Mouse (Mus musculus) fat pad, adult 2 months (tissue): ENCODE measurements around the gene Rpusd3.
A peak's percentile ranks its signal among the peaks of the same experiment; 100 is the strongest.

Experiments
- DNase-seq: peaks from one replicate; pipeline ENCODE4 v3.0.0-alpha.2; 2011; ENCODE audit warnings: low read depth, low spot score; ENCODE audit errors: extremely low read depth

The Rpusd3 gene

GRCm38 (mm10) chr6:113388960-113389359, 30.2 kb downstream of the Rpusd3 start, which contains the start of gene Ttll3:
Gene Ttll3 (plus strand): TSS chr6:113389260.
- no peak for DNase-seq

DNA sequence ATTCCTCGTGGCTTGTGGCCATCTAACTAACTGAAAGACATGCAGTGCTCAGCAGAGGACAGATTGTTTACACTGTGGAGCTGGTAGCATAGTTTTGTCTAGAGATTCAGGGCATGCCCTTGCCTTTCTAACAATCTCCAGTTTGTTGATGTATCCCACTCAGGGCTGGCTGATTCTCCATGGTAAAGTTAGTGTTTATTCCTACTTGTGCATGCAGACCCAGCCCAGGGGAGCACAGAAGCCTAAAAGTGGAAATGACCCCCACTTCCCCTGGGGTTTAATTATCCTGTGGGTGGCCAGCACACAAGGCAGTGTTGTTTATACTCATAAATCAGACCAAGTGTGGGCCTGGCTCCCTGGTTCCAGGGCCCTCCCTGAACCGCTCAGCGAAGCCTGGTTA, 33.1 kb downstream of the Rpusd3 start:
- no peak for DNase-seq

DNA sequence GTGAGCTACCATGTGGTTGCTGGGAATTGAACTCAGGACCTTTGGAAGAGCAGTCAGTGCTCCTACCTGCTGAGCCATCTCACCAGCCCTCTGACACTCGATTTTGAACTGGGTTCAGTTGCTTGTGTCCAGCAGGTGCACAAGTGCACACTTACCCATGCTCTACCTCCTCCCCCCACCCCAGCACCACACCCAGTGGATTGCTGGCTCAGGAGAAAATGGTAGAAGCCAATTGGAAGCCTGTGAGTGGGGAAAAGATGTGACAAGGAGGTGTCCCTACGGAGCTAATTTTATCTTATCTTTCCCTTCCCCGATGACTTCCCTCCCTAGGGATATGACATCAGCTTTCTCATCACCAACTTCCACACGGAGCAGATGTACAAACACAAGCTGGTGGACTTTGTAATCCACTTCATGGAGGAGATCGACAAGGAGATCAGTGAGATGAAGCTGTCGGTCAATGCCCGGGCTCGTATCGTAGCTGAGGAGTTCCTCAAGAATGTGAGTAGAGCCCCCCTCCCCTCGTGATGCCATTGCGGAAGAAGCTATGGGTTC, 33.9 kb downstream of the Rpusd3 start:
- DNase-seq, result no peak

- no peak for DNase-seq
These were observed 34.7 kb downstream of the Rpusd3 start for GRCm38 (mm10) chr6:113384351-113384927.

GRCm38 (mm10) chr6:113380480-113380879, 38.7 kb downstream of the Rpusd3 start:
- DNase-seq, result no peak

GRCm38 (mm10) chr6:113379246-113379645, 39.9 kb downstream of the Rpusd3 start:
- no peak for DNase-seq

DNA sequence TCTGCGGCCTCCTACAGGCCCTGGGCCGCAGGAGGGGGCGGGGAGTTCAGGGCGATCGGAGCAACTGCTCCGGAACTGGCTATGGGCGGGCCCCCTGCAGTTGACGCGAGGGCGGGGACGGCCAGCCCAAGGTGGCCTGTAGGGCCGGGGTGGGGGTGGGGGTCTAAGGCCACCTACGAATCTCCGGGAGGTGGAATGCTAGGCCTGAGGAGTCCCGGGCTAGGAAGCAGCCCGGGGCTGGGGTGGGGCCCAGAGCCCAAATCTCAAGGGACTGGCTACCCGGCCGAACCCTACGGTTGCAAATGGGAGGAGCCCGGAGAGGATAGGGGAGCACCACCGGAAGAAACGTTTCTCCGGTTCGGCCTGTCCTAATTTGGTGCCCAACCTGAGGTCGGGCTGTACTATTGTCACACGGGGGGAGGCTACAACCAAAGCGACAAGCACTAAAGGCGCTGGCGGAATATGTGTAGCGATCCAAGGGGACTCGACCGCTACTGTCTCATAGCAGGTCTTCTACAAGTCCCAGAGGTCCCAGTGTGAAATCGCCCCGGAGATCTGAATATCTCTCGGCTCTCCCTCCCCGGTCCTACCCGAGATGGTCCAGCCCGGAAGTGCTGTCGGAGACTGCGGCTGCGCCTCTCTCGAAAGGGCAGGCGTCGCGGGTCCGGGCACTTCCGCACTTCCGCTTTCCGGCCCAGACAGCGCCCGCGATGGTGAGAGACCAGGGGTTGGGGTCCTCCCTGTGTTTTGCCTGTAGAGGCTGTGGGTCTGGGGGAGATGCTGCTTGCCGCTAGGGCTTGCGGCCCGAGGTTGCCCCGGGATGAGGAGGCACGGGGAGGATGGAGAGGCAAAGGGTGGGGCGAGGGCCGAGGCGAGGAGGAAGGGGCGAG, 41.4 kb downstream of the Rpusd3 start, which contains the start of the genes Tada3 and Arpc4:
Gene Tada3, minus strand, starts transcription at position 388 of the 890 bp plus-strand sequence.
Gene Arpc4, plus strand, starts transcription at position 620 of the 890 bp plus-strand sequence.
- peak; percentile 51 for DNase-seq

DNA sequence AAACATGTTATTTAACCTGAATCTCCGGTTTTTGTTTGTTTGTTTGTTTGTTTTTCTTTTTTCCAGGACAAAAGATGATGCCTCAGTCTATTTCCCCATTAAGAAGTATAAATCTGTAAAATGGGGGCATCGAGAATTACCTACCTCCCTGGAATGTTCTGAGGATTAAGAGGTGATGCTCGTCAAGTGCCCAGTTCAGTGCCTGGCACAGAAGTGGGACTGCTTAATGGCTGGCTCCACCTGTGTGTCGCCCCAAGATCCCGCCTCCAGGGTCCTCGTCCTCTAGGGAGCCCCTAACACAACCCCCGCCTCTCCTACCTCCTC, 42.0 kb downstream of the Rpusd3 start:
- no peak for DNase-seq

- DNase-seq, result no peak
These were observed 45.6 kb downstream of the Rpusd3 start for GRCm38 (mm10) chr6:113373491-113373890.

DNA sequence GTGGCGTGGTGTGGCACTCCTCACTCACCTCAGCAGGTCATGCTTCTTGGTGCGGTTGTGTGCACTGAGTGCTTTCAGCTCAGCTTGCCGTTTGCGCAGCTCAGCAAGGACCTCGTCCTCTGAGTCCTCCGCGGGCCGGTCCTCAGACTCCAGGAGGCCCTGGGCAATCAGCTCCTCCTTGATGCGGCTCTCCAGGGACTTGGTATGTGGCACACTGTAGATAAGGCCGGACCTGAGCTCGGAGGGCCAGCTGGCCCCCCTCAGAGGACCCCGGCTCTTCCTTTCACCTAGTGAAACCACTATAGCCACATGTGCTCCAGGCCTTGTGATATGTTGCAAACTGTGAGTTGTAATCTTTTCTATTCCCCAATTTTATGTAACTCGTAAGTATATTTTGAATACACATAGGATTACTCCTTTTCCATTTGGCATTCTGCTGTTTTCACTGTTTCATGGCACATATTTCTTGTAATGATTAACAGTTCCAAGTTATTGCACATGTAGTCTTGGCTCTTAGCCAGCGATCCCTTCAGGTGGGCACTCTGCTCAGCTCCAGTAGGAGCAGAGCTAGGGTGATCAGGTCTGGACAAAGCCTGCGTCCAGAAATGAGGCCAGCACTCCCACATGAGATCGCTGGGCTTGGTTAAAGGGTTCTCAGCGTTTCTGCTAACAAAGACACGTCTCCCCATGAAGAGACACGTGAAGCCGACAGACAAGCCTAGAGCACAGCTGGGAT, 48.8 kb downstream of the Rpusd3 start:
- DNase-seq, result no peak

DNA sequence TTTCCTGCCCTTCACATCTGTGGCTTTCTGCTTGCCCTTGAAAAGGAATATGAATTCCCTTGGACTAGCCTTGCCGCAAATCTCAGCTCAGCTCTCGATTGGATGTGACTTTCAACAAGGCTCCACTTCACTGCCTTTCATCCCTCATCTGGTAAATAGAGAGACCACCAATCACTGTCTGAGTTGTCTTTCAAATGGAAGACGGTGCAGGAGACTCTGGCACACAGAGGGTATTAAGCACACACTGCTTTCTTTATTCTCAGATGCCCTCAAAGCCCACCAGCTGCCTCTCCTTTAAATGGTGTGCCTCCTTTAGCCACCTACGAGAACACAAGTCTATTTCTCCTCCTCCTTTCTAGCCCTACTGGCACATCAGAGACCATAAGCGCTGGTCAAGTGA, 50.6 kb downstream of the Rpusd3 start:
- no peak for DNase-seq

GRCm38 (mm10) chr6:113368124-113368523, 51.0 kb downstream of the Rpusd3 start:
- DNase-seq, result no peak

- no peak for DNase-seq
These were observed 51.6 kb downstream of the Rpusd3 start for GRCm38 (mm10) chr6:113367574-113367973.

DNA sequence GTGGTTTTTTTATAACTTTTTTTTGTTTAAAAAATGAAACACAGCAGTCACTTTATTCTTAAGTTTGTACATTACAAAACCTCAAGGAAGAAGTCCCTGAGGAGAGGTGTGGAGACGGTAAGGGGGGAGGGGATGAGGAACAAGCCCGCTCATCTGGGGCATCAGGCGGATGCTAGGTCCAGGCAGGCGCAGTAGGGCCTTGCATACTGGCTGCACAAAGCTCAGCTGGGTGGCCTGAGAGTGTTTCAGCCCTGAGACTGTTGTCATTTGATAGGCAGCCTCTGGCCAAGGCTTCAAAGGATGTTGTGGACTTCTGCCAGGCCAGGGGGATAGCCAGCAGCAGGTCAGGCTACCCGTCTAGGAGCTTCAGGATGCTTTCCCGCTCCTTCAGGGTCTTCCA, 52.5 kb downstream of the Rpusd3 start:
- DNase-seq, result no peak
